Mouse (Mus musculus) gastrocnemius, adult 2 months (tissue): ENCODE measurements around the gene Arhgap19. TPM values are rescaled to one million over a fixed set of nuclear protein-coding genes. Genes with fewer than 3 reads are reported as not detected.

ENCODE experiments used
- DNase-seq: peaks from one replicate; pipeline ENCODE4 v3.0.0; 2022
- H3K27ac ChIP-seq: fragments of 200-600 bp; 2 replicates; pipeline ENCODE4 v1.8.1; 2022; ENCODE audit warnings: mild to moderate bottlenecking
- H3K4me3 ChIP-seq: fragments of 200-600 bp; 2 replicates; pipeline ENCODE4 v1.8.1; 2022; ENCODE audit warnings: mild to moderate bottlenecking, moderate library complexity
- CTCF ChIP-seq: fragments of 200-600 bp; IDR thresholded peaks from 2 replicates; pipeline ENCODE4 v1.8.1; 2022; ENCODE audit warnings: antibody characterized with exemption, mild to moderate bottlenecking, moderate library complexity
- intact Hi-C: fragments of 180-260 bp; cut with DNase I; formaldehyde crosslinking; loops from one replicate; pipeline ENCODE4 v1.15.1; 2025
- total RNA-seq, 2 experiments: library from RNA; stranded (reverse); gene quantifications; 2 replicates each; pipeline ENCODE4 v1.2.3; 2021

The Arhgap19 gene
- total RNA-seq, 2 experiments from 2014 or later, result 7.7 to 9.6 TPM

DNA sequence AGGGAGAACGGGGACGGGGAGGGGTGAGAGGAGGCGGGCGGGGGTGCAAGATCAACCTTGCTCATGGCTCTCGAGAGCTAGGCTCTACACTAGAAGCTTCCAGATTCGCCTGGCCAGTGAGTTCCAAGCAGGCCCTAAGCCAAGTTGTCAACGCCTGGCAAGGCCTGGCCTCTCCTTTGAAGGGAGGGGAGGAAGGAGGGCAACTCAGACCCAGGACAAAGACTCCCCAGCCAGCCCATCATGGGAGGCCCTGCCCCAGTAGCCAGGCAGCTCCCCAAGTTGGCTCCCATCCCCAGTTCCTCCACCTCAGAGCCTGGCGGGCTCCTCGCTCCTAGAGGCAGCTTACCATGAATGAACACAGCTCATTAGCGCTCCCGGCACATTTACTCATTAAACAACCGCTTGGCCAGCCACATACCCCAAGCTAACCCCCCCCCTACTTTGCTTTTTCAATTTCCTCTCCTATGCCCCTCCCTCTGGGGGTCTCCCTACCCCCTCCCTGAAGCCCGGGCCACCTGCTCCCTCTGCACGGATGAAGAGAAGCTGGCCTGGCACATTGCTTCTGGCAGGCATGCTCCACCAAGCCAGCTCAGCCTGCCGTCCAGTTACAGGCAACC lies 55.8 kb downstream of the Arhgap19 start:
- Histone ChIP-seq H3K4me3 (no peak overlapping the region), H3K27ac (no peak overlapping the region)
- no peak for TF ChIP-seq CTCF
- DNase-seq, result peak; percentile 31
- intact Hi-C loops, result no loop called here

DNA sequence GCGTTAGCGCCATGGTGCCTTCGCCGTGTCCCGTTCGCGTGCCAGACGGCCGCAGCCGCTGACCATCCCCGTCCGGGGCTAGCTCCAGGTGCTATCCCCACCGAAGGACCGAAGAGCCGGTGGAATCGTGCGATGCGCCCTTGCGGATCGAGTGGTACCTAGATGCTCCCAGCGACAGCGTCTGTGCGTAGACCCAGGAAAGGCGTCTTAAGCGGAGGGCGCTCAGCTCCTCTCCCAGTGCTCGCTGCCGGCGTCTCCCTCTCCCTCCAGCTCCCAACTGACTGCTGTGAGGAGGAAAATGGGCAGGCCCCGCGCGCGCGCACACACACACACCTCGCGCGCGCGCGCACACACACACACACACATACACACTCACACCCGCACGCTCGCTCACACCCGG lies 58.5 kb downstream of the Arhgap19 start, which contains the start of gene Slit1:
Gene Slit1, minus strand, starts transcription at position 270 of the 400 bp plus-strand sequence.
- Histone ChIP-seq H3K27ac (no peak within 1 kb of the TSS), H3K4me3 (peak within 1 kb of the TSS; percentile 15; the same call in 1 of the 2 replicates)
- no peak for TF ChIP-seq CTCF
- no peak for DNase-seq
- intact Hi-C loops, result no loop called here

DNA sequence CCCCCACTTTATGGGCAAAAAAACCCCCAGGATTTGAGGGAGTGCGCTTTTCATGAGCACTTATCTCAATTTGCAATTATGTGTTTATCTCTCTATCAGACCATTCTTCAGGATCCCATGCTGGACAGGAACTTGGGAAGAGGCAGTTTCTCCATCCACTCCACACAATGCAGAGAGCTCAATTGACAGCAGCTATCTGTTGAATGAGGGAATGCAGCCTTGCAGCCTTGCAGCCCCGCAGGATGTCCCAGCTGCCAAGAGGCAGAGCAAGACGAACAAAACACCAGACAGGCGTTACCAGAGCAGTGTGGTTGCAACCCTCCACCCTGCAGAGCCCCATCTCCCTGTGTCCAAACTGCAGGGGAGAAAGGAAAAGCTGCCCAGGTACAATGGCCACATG lies 63.0 kb downstream of the Arhgap19 start:
- Histone ChIP-seq H3K27ac (no peak overlapping the region), H3K4me3 (no peak overlapping the region)
- DNase-seq, result no peak
- TF ChIP-seq CTCF, result no peak
- intact Hi-C loops, result no loop called here

DNA sequence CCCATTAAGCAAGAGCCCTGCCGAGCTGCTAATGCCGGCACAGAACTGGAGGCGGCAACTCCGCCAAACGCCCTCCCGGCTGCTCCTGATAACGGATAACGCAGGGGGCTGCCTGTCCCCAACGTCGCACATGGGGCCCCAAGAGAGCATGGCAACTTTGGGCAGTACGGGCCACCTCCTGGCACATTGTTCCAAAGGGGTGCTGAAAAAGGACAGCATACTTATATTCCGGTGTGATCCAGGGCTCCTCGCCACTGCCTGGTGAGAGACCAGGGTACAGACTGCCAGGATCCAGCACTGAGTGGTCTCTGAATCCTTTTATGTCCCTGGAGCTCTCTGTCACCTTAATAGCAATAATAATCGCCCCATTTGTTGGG lies 63.4 kb downstream of the Arhgap19 start:
- DNase-seq, result no peak
- no peak for TF ChIP-seq CTCF
- H3K27ac ChIP-seq, result no peak overlapping the region
- intact Hi-C loops, result no loop called here
- no peak overlapping the region for H3K4me3 ChIP-seq

DNA sequence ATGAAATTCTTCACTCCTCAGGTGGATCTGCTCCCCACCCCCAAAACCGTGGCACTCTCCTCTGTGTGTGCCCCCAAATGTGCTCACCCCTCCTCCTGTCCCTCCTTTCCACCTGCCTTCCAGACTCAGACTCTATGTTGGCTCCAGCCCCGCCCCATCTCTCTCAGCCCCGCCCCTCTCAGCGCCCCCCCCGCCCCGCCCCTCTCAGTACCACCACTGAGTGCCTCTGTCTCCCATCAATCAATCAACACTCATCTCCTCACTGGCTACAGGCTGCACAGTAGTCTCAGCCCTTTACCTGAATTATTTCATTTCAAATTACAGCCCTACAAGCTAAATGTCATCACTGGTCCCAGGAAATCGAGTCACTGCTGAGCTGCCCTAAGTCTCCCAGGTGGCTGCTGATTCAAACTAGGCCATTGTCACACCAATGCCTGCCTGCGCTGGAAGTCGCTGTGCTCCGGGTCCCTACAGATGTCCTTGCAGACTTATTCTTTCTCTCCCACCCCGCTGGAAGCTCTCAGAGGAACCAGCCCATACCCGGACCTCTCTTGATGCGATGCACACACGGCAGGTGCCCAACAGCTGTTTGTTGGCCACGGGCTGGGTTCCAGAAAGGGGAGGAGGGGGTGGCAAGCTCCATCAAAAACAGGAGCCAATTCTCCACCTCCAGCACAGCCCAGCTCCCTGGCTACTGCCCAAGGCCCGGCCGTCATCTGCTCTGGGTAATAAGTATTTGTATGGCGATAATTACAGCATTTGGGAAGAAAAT lies 64.0 kb downstream of the Arhgap19 start:
- H3K27ac ChIP-seq, result no peak overlapping the region
- intact Hi-C loops, result no loop called here

DNA sequence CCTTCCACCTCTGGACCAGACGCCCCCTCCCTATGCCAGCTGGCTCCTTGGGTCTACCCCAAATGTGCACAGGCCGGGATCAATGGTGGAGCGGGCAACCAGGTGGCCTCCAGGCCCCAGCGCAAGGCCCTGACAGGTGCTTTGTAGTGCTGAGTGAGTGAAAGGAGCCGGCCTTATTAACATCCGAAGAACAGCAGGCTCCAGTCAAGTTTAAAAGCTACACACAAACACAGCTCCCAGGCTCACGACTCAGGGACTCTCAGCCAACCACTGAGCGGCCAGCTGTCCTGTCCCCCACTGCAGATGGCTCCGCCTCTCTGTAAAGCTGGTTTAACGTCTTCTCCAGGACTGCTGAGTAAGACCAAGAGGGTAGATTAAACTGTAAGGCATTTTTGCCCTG lies 67.2 kb downstream of the Arhgap19 start:
- TF ChIP-seq CTCF, result no peak
- DNase-seq, result no peak
- intact Hi-C loops, result no loop called here
- Histone ChIP-seq H3K4me3 (no peak overlapping the region), H3K27ac (no peak overlapping the region)

More for the DNA sequence above, 64.0 kb downstream of the Arhgap19 start:
- no peak overlapping the region for H3K4me3 ChIP-seq
- TF ChIP-seq CTCF, result no peak
- DNase-seq, result no peak

DNA sequence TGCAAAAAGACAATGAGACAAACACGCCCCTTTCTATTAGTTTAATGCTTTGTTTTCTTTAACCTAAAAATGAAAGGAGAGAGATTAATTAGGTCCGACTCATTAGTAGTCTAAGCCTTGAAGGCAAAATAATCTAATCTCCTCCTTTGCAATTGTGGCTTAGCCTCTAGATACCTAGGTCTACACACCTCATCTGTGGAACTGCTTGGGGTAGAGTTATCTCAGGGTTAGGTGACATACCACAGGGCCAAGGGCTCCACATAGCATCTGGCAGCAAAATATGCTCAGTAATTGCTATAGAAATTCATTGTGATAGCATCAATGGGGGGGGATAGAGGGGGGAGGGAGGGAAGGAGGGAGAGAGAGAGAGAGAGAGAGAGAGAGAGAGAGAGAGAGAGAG lies 76.4 kb downstream of the Arhgap19 start:
- intact Hi-C loops, result no loop called here
- Histone ChIP-seq H3K27ac (no peak overlapping the region), H3K4me3 (no peak overlapping the region)
- DNase-seq, result no peak
- TF ChIP-seq CTCF, result no peak

DNA sequence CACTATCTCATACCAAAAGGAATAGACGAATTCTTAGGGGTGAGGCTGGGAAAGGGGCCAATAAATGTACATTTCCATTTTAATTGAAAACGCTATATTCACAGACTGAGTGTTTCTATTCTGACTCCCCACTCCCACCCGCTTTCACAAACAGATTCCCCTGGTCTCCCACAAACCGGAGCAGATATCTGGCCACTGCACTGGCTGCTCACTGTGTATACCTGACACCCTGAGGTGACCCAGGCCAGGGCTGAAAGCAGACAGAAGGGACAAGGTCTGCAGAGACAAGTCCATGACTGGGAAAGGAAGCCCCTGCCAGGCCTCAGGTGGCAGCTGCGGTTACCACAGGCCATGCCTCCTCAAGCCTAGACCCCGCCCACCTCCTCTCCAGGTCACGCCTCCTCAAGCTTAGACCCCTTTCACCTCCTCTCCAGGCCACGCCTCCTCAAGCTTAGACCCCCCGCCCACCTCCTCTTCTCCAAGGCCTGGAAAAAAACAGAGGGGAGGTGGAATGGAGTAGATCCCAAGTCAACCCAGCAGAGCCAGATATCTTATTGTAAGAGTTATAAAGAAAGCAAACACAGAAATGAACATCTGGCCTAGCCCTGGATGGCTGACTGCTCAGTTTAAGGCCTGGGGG lies 76.9 kb downstream of the Arhgap19 start:
- Histone ChIP-seq H3K4me3 (no peak overlapping the region), H3K27ac (no peak overlapping the region)
- DNase-seq, result no peak
- TF ChIP-seq CTCF, result no peak
- intact Hi-C loops, result no loop called here

DNA sequence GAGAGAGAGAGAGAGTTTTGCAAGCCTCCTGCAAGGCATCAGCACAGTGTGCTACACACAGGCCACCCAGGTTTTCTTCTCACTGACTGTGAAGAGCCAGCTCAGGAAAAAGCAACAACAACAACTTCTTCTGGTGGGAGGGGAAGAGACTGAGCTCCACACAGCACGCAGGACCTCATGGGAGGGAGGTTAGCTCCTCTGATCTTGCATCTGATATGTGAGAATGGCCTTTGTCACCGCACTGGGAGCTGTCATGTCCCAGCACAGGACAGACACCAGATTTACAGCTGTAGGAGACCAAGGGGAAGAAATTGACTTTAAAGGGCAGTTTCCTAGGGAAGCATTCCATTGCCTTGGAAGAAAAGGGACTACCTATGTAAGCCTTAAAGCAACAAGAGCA lies 78.5 kb downstream of the Arhgap19 start:
- intact Hi-C loops, result no loop called here
- no peak for TF ChIP-seq CTCF
- H3K4me3 ChIP-seq, result no peak overlapping the region

DNA sequence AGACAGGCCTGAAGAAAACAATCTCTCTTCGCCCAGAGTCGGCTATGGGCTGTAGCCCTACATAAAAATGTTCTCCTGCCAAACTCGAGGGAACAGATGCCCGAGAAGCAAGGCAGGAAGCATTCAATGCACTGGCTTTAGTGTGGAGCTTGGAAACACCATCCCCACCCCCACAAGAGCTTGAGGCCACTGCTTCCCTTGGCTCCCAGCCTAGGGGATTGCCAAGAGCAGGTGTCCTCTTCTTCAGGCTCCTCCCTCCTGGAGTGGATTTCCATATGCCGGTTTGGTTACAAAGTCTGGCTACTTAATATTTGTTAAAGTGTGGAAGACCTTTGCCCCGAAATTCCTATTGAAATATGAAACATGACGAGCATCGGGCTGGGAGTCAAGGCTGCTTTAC lies 82.4 kb downstream of the Arhgap19 start:
- DNase-seq, result no peak
- Histone ChIP-seq H3K27ac (no peak overlapping the region), H3K4me3 (no peak overlapping the region)
- intact Hi-C loops, result no loop called here
- no peak for TF ChIP-seq CTCF

More for the DNA sequence above, 78.5 kb downstream of the Arhgap19 start:
- H3K27ac ChIP-seq, result no peak overlapping the region
- DNase-seq, result no peak

Other genes with a start within 250 kb of the Arhgap19 start
- gene Gm340, start 219.7 kb downstream of the Arhgap19 start, total RNA-seq, result 1 to 10 TPM; 6.3 TPM
- under 1 TPM; 0.28 to 0.81 TPM for gene Slit1, start 58.4 kb downstream of the Arhgap19 start, total RNA-seq
- 1 to 10 TPM; 6.3 to 6.8 TPM for gene Frat1, start 27.9 kb upstream of the Arhgap19 start, total RNA-seq
- 10 to 100 TPM; 15.6 to 22.2 TPM for gene Frat2, start 46.1 kb upstream of the Arhgap19 start, total RNA-seq
- gene Rrp12, start 94.1 kb upstream of the Arhgap19 start, total RNA-seq, result 10 to 100 TPM; 30.5 to 31.4 TPM
- gene Pgam1, start 109.9 kb upstream of the Arhgap19 start, total RNA-seq, result 10 to 100 TPM; 14.4 to 25.0 TPM
- gene Exosc1, start 131.4 kb upstream of the Arhgap19 start, total RNA-seq, result 10 to 100 TPM; 16.1 to 16.8 TPM
- gene Zdhhc16, start 131.4 kb upstream of the Arhgap19 start, total RNA-seq, result 10 to 100 TPM; 19.4 to 21.6 TPM
- 10 to 100 TPM in 1 of 2 experiments, 1 to 10 TPM in 1; 8.8 to 10.5 TPM for gene Mms19, start 179.1 kb upstream of the Arhgap19 start, total RNA-seq
- gene Ubtd1, start 179.7 kb upstream of the Arhgap19 start, total RNA-seq, result 10 to 100 TPM; 14.5 to 15.1 TPM
- 100 to 1,000 TPM; 154 to 235 TPM for gene Ankrd2, start 234.0 kb upstream of the Arhgap19 start, total RNA-seq
- 1 to 10 TPM; 2.9 to 3.1 TPM for gene Hoga1, start 243.6 kb upstream of the Arhgap19 start, total RNA-seq